Mouse (Mus musculus): ENCODE measurements around the gene Msl1. TPM values are rescaled to one million over a fixed set of nuclear protein-coding genes. Genes with fewer than 3 reads are reported as not detected.
A peak's percentile ranks its signal among the peaks of the same experiment; 100 is the strongest.

Msl1 gene
- total and polyA plus RNA-seq, 3 experiments: 25.9 to 58.1 (median 27.3) TPM

- dilution Hi-C loops (cut with MboI; ENCODE audit: extremely low pct_ligation_motif_present, extremely low pct_unique_long_range_greater_than_20kb, low sequenced_read_pairs): no loop called here
- Histone ChIP-seq H3K4me3 (replicated peaks in 1 of 3; ENCODE audit: low read depth in 2 of 3, low read length in 2 of 3, poor library complexity in 1 of 3) (peak overlapping the region in 2 of 3 experiments; percentile 27 to 46), H3K9ac (ENCODE audit: insufficient read depth, low read depth) (peak overlapping the region; percentile 4; the same call in 1 of the 2 replicates), H3K27me3 (replicated peaks) (peaks cover 17% of the 10 kb centered on the region), H3K4me2 (ENCODE audit: insufficient read depth, low read depth, poor library complexity, severe bottlenecking) (peak overlapping the region; percentile 87), H3K36me3 (replicated peaks in 1 of 2; ENCODE audit: control insufficient read depth in 1 of 2, insufficient read depth in 1 of 2, low read length in 1 of 2) (peaks cover 0 to 9% of the 10 kb centered on the region in 2 experiments), H3K4me1 (ENCODE audit: control insufficient read depth in 1 of 2, insufficient read depth in 2 of 2) (peaks cover 36 to 52% of the 10 kb centered on the region in 2 experiments), H3K9me3 (replicated peaks; ENCODE audit: low read length) (no peaks in the 10 kb centered on the region), H3K79me2 (replicated peaks; ENCODE audit: control insufficient read depth, extremely low read depth, insufficient read depth, poor library complexity, severe bottlenecking) (no peaks in the 10 kb centered on the region), H3K27ac (ENCODE audit: insufficient read depth, low read depth) (no peak overlapping the region)
- DNase-seq (ENCODE audit: extremely low read depth): peak; percentile 99
- in situ Hi-C loops (cut with MboI; ENCODE audit: low pct_ligation_motif_present, low pct_unique_long_range_greater_than_20kb, low sequenced_read_pairs): no loop called here
- no peak for TF ChIP-seq SMC3 (IDR thresholded peaks at IDR 0.05; ENCODE audit: low read depth, low read length)
- TF ChIP-seq UBTF (IDR thresholded peaks at IDR 0.05; ENCODE audit: low read depth, low read length): no peak
- peak; percentile 62; the same call in 1 of the 2 replicates for TF ChIP-seq MAZ (IDR thresholded peaks at IDR 0.05; ENCODE audit: low read depth, low read length)
- peak; percentile 62 for TF ChIP-seq POLR2A (IDR thresholded peaks at IDR 0.05; ENCODE audit: low read depth, low read length)
- TF ChIP-seq EP300 (IDR thresholded peaks at IDR 0.05; ENCODE audit: low read length): no peak
- no peak for TF ChIP-seq MEF2A (IDR thresholded peaks at IDR 0.05; ENCODE audit: borderline replicate concordance, low read depth, low read length)
- TF ChIP-seq TCF12 (IDR thresholded peaks at IDR 0.05; ENCODE audit: low read depth, low read length): peak; percentile 65
- peak; percentile 68 for TF ChIP-seq USF1 (IDR thresholded peaks at IDR 0.05; ENCODE audit: low read depth, low read length)
- TF ChIP-seq GABPA (IDR thresholded peaks at IDR 0.05; ENCODE audit: insufficient replicate concordance, low read depth, low read length): no peak
- TF ChIP-seq ZKSCAN1 (IDR thresholded peaks at IDR 0.05; ENCODE audit: borderline replicate concordance, low read depth, low read length): no peak
- no peak for TF ChIP-seq JUN (IDR thresholded peaks at IDR 0.05; ENCODE audit: insufficient read depth, low read depth, low read length)
- peak; percentile 68 for TF ChIP-seq ETS1 (conservative IDR thresholded peaks at IDR 0.05; ENCODE audit: low read depth, low read length)
- no peak for TF ChIP-seq RAD21 (IDR thresholded peaks at IDR 0.05; ENCODE audit: low read depth, low read length)
- TF ChIP-seq E2F4 (IDR thresholded peaks at IDR 0.05; ENCODE audit: insufficient replicate concordance, low read depth, low read length): no peak
- TF ChIP-seq RCOR1 (conservative IDR thresholded peaks at IDR 0.05; ENCODE audit: low read depth, low read length): no peak
- peak; percentile 53 for TF ChIP-seq HCFC1 (IDR thresholded peaks at IDR 0.05; ENCODE audit: low read depth, low read length)
- peak; percentile 83 for TF ChIP-seq ELF1 (IDR thresholded peaks at IDR 0.05; ENCODE audit: low read depth, low read length)
- peak; percentile 99 for TF ChIP-seq SIN3A (IDR thresholded peaks at IDR 0.05; ENCODE audit: low read length)
- no peak for TF ChIP-seq ZNF384 (IDR thresholded peaks at IDR 0.05; ENCODE audit: low read depth, low read length)
- TF ChIP-seq MYC (IDR thresholded peaks at IDR 0.05; ENCODE audit: low read depth, low read length): peak; percentile 98
- TF ChIP-seq POLR2AphosphoS2 (IDR thresholded peaks at IDR 0.05; ENCODE audit: low read depth, low read length): peak; percentile 32; the same call in 1 of the 2 replicates
- TF ChIP-seq TBP (conservative IDR thresholded peaks at IDR 0.05; ENCODE audit: low read depth, low read length): no peak
- no peak for TF ChIP-seq CTCF (conservative IDR thresholded peaks at IDR 0.05 in 1 of 2, IDR thresholded peaks at IDR 0.05 in 1 of 2; ENCODE audit: low read depth in 2 of 2, low read length in 2 of 2)
- TF ChIP-seq NELFE (IDR thresholded peaks at IDR 0.05; ENCODE audit: low read depth, low read length): peak; percentile 60
- no peak for TF ChIP-seq KAT2A (IDR thresholded peaks at IDR 0.05; ENCODE audit: insufficient replicate concordance, low read length)
- TF ChIP-seq IRF4 (IDR thresholded peaks at IDR 0.05; ENCODE audit: low read depth, low read length): 0 out of 2 replicates have a peak, but pooled peaks have one; percentile 41
- peak; percentile 100 for TF ChIP-seq MXI1 (IDR thresholded peaks at IDR 0.05; ENCODE audit: low read depth, low read length)
- peak; percentile 99 for TF ChIP-seq MAX (IDR thresholded peaks at IDR 0.05; ENCODE audit: low read length)
- no peak for TF ChIP-seq CHD1 (IDR thresholded peaks at IDR 0.05; ENCODE audit: low read depth, low read length)
- TF ChIP-seq NRF1 (IDR thresholded peaks at IDR 0.05; ENCODE audit: low read depth, low read length): no peak
- no peak for TF ChIP-seq JUND (conservative IDR thresholded peaks at IDR 0.05; ENCODE audit: low read depth, low read length)
- TF ChIP-seq ZC3H11A (IDR thresholded peaks at IDR 0.05; ENCODE audit: low read depth, low read length): no peak
- TF ChIP-seq BHLHE40 (IDR thresholded peaks at IDR 0.05; ENCODE audit: low read depth, low read length): peak; percentile 96
- TF ChIP-seq PAX5 (IDR thresholded peaks at IDR 0.05; ENCODE audit: low read length): no peak
- peak; percentile 56; the same call in 1 of the 2 replicates for TF ChIP-seq CHD2 (IDR thresholded peaks at IDR 0.05; ENCODE audit: low read length)
- TF ChIP-seq ZMIZ1 (IDR thresholded peaks at IDR 0.05; ENCODE audit: low read depth, low read length): no peak
- peak; percentile 61 for TF ChIP-seq USF2 (conservative IDR thresholded peaks at IDR 0.05; ENCODE audit: low read depth, low read length)
- no peak for TF ChIP-seq MAFK (IDR thresholded peaks at IDR 0.05; ENCODE audit: insufficient replicate concordance, low read length)
Observed at GRCm38 (mm10) chr11:98773635-98774295, 21.6 kb upstream of the Msl1 start.

All from CH12.LX (cell line).